Mouse (Mus musculus) lung, embryonic 15.5 days (tissue): ENCODE results near the gene Ambra1. TPM values are rescaled to one million over a fixed set of nuclear protein-coding genes. Genes with fewer than 3 reads are reported as not detected.

ENCODE experiments used
- ATAC-seq: fragments of 200-750 bp; cut with Nextera tagmentation; 2 replicates; pipeline ENCODE4 v1.8.0; 2017; ENCODE audit warnings: moderate number of reproducible peaks, borderline replicate concordance; ENCODE audit not compliant: low FRiP score, low TSS enrichment; ENCODE audit errors: extremely low read depth
- H3K27ac ChIP-seq: fragments of 300-500 bp; sonication (generic); 2 replicates; pipeline ENCODE4 v1.5.1; 2015; ENCODE audit warnings: moderate library complexity, mild to moderate bottlenecking, inconsistent platforms
- H3K27me3 ChIP-seq: fragments of 300-500 bp; sonication (generic); 2 replicates; pipeline ENCODE4 v1.6.1; 2015; ENCODE audit warnings: inconsistent platforms
- H3K36me3 ChIP-seq: fragments of 300-500 bp; sonication (generic); 2 replicates; pipeline ENCODE4 v1.6.1; 2015; ENCODE audit warnings: inconsistent platforms
- H3K4me1 ChIP-seq: fragments of 300-500 bp; sonication (generic); 2 replicates; pipeline ENCODE4 v1.6.1; 2015; ENCODE audit warnings: inconsistent platforms
- H3K4me2 ChIP-seq: fragments of 300-500 bp; sonication (generic); 2 replicates; pipeline ENCODE4 v1.6.1; 2015; ENCODE audit warnings: inconsistent platforms, mild to moderate bottlenecking, moderate library complexity
- H3K4me3 ChIP-seq: fragments of 300-500 bp; sonication (generic); 2 replicates; pipeline ENCODE4 v1.5.1; 2015; ENCODE audit warnings: mild to moderate bottlenecking, inconsistent platforms
- H3K9ac ChIP-seq: fragments of 300-500 bp; sonication (generic); 2 replicates; pipeline ENCODE4 v1.6.1; 2015; ENCODE audit warnings: inconsistent platforms
- H3K9me3 ChIP-seq: fragments of 300-500 bp; sonication (generic); 2 replicates; pipeline ENCODE4 v1.6.1; 2016; ENCODE audit warnings: inconsistent platforms
- WGBS: fragments of 180-500 bp; shearing (Covaris S2); methylation state at CpG from one replicate; pipeline ENCODE4 v1.1.7; 2015; 5-methylcytosine and 5-hydroxymethylcytosine counted together
- polyA plus RNA-seq: library from polyadenylated mRNA; unstranded; fragments of >200 nt; fragmentation: Nextera tagmentation; extraction: Ambion mirVana; gene quantifications from 2 replicates; pipeline ENCODE4 v1.2.1, GENCODE M21; 2015

Gene Ambra1
- polyA plus RNA-seq, 1 experiment from 2014 or later = 16.4 TPM

GRCm38 (mm10) chr2:91876000-91876805, 146.3 kb downstream of the Ambra1 start:
- Histone ChIP-seq H3K9me3 (no peaks in the 10 kb centered on the region), H3K4me3 (no peak overlapping the region), H3K9ac (no peak overlapping the region), H3K4me1 (no peaks in the 10 kb centered on the region), H3K36me3 (peaks cover 3% of the 10 kb centered on the region; the same call in 1 of the 2 replicates), H3K27me3 (no peaks in the 10 kb centered on the region), H3K27ac (no peak overlapping the region), H3K4me2 (no peak overlapping the region)
- 54% methylated on average over 9 of the region's 9 CpGs for WGBS
- ATAC-seq = no peak

GRCm38 (mm10) chr2:91876806-91877140, 146.8 kb downstream of the Ambra1 start:
- peaks cover 3% of the 10 kb centered on the region; the same call in 1 of the 2 replicates for H3K36me3 ChIP-seq
- H3K27me3 ChIP-seq = no peaks in the 10 kb centered on the region
- H3K4me2 ChIP-seq = no peak overlapping the region
- no peak overlapping the region for H3K4me3 ChIP-seq
- H3K27ac ChIP-seq = no peak overlapping the region
- ATAC-seq = no peak
- H3K9ac ChIP-seq = no peak overlapping the region
- WGBS = 73% methylated on average over 2 of the region's 2 CpGs
- H3K9me3 ChIP-seq = no peaks in the 10 kb centered on the region
- H3K4me1 ChIP-seq = no peaks in the 10 kb centered on the region

GRCm38 (mm10) chr2:91878387-91879180, 148.7 kb downstream of the Ambra1 start:
- Histone ChIP-seq H3K4me3 (no peak overlapping the region), H3K27ac (no peak overlapping the region), H3K4me1 (no peaks in the 10 kb centered on the region), H3K27me3 (no peaks in the 10 kb centered on the region), H3K9me3 (no peaks in the 10 kb centered on the region), H3K9ac (no peak overlapping the region), H3K4me2 (no peak overlapping the region), H3K36me3 (peaks cover 3% of the 10 kb centered on the region; the same call in 1 of the 2 replicates)
- 68% methylated on average over 7 of the region's 7 CpGs for WGBS
- ATAC-seq = no peak

- 66% methylated on average over 4 of the region's 4 CpGs for WGBS
- no peaks in the 10 kb centered on the region for H3K9me3 ChIP-seq
- H3K36me3 ChIP-seq = peaks cover 10% of the 10 kb centered on the region; the same call in 1 of the 2 replicates
- H3K27me3 ChIP-seq = no peaks in the 10 kb centered on the region
- H3K9ac ChIP-seq = no peak overlapping the region
- no peak overlapping the region for H3K27ac ChIP-seq
- no peak for ATAC-seq
- H3K4me3 ChIP-seq = no peak overlapping the region
- H3K4me2 ChIP-seq = no peak overlapping the region
- H3K4me1 ChIP-seq = no peaks in the 10 kb centered on the region
Measured at GRCm38 (mm10) chr2:91883961-91884360, 154.0 kb downstream of the Ambra1 start.

- ATAC-seq = no peak
- Histone ChIP-seq H3K4me2 (no peak overlapping the region), H3K4me3 (no peak overlapping the region), H3K36me3 (peaks cover 10% of the 10 kb centered on the region; the same call in 1 of the 2 replicates), H3K9me3 (no peaks in the 10 kb centered on the region), H3K9ac (no peak overlapping the region), H3K4me1 (no peaks in the 10 kb centered on the region), H3K27me3 (no peaks in the 10 kb centered on the region), H3K27ac (no peak overlapping the region)
- 56% methylated on average over 4 of the region's 4 CpGs for WGBS
Measured at GRCm38 (mm10) chr2:91884616-91885015, 154.7 kb downstream of the Ambra1 start.

GRCm38 (mm10) chr2:91894716-91895115, 164.8 kb downstream of the Ambra1 start:
- Histone ChIP-seq H3K27me3 (no peaks in the 10 kb centered on the region), H3K27ac (no peak overlapping the region), H3K9ac (no peak overlapping the region), H3K9me3 (no peaks in the 10 kb centered on the region), H3K4me1 (no peaks in the 10 kb centered on the region), H3K4me3 (no peak overlapping the region), H3K4me2 (no peak overlapping the region), H3K36me3 (no peaks in the 10 kb centered on the region; the same call in 1 of the 2 replicates)
- 92% methylated on average over 3 of the region's 3 CpGs for WGBS
- no peak for ATAC-seq

- H3K9me3 ChIP-seq = no peaks in the 10 kb centered on the region
- ATAC-seq = no peak
- H3K27ac ChIP-seq = no peak overlapping the region
- H3K4me2 ChIP-seq = no peak overlapping the region
- H3K9ac ChIP-seq = no peak overlapping the region
- H3K27me3 ChIP-seq = no peaks in the 10 kb centered on the region
- peaks cover 1% of the 10 kb centered on the region; the same call in 1 of the 2 replicates for H3K36me3 ChIP-seq
- no peak overlapping the region for H3K4me3 ChIP-seq
- no peaks in the 10 kb centered on the region for H3K4me1 ChIP-seq
- WGBS = 85% methylated on average over 3 of the region's 3 CpGs
Measured at GRCm38 (mm10) chr2:91895401-91895800, 165.5 kb downstream of the Ambra1 start.

- no peak overlapping the region for H3K4me2 ChIP-seq
- ATAC-seq = no peak
- no peaks in the 10 kb centered on the region for H3K4me1 ChIP-seq
- no peak overlapping the region for H3K4me3 ChIP-seq
- no peaks in the 10 kb centered on the region for H3K9me3 ChIP-seq
- peaks cover 2% of the 10 kb centered on the region; the same call in 1 of the 2 replicates for H3K36me3 ChIP-seq
- H3K9ac ChIP-seq = no peak overlapping the region
- H3K27me3 ChIP-seq = no peaks in the 10 kb centered on the region
- no peak overlapping the region for H3K27ac ChIP-seq
Measured at GRCm38 (mm10) chr2:91897968-91898367, 168.0 kb downstream of the Ambra1 start.

- H3K36me3 ChIP-seq = peaks cover 2% of the 10 kb centered on the region; the same call in 1 of the 2 replicates
- H3K9ac ChIP-seq = no peak overlapping the region
- no peak for ATAC-seq
- no peak overlapping the region for H3K4me3 ChIP-seq
- 93% methylated on average over 3 of the region's 3 CpGs for WGBS
- no peak overlapping the region for H3K4me2 ChIP-seq
- no peaks in the 10 kb centered on the region for H3K4me1 ChIP-seq
- H3K27me3 ChIP-seq = no peaks in the 10 kb centered on the region
- H3K9me3 ChIP-seq = no peaks in the 10 kb centered on the region
- H3K27ac ChIP-seq = no peak overlapping the region
Measured at GRCm38 (mm10) chr2:91899141-91899540, 169.2 kb downstream of the Ambra1 start.

- no peak overlapping the region for H3K27ac ChIP-seq
- H3K4me1 ChIP-seq = no peaks in the 10 kb centered on the region
- H3K9ac ChIP-seq = no peak overlapping the region
- no peak for ATAC-seq
- H3K27me3 ChIP-seq = no peaks in the 10 kb centered on the region
- WGBS = 91% methylated on average over 8 of the region's 8 CpGs
- peaks cover 2% of the 10 kb centered on the region; the same call in 1 of the 2 replicates for H3K36me3 ChIP-seq
- no peak overlapping the region for H3K4me2 ChIP-seq
- no peak overlapping the region for H3K4me3 ChIP-seq
- no peaks in the 10 kb centered on the region for H3K9me3 ChIP-seq
Measured at GRCm38 (mm10) chr2:91900431-91900830, 170.5 kb downstream of the Ambra1 start.

- no peaks in the 10 kb centered on the region for H3K9me3 ChIP-seq
- WGBS = 69% methylated on average over 5 of the region's 5 CpGs
- H3K4me3 ChIP-seq = no peak overlapping the region
- no peaks in the 10 kb centered on the region for H3K27me3 ChIP-seq
- H3K36me3 ChIP-seq = peaks cover 5% of the 10 kb centered on the region; the same call in 1 of the 2 replicates
- no peak for ATAC-seq
- H3K4me2 ChIP-seq = no peak overlapping the region
- H3K4me1 ChIP-seq = no peaks in the 10 kb centered on the region
- no peak overlapping the region for H3K27ac ChIP-seq
- H3K9ac ChIP-seq = no peak overlapping the region
Measured at GRCm38 (mm10) chr2:91902336-91902735, 172.4 kb downstream of the Ambra1 start.
